Mouse (Mus musculus) stomach, postnatal 0 days (tissue): Measurements from ENCODE around the gene G430095P16Rik.

Experiments
- CTCF ChIP-seq: IDR thresholded peaks from 2 replicates; pipeline ENCODE4 v1.5.1; 2016; ENCODE audit warnings: antibody characterized with exemption, low read depth, mild to moderate bottlenecking, moderate library complexity
- EP300 ChIP-seq: optimal IDR thresholded peaks from 2 replicates; pipeline ENCODE3; 2016; ENCODE audit warnings: antibody characterized with exemption

- TF ChIP-seq CTCF (peak; percentile 55; the same call in 1 of the 2 replicates), EP300 (no peak)
These were observed 10.7 kb upstream of the G430095P16Rik start for GRCm38 (mm10) chr8:84711933-84712758.
